Mouse (Mus musculus) megakaryocyte, embryonic 14.5 days (primary cell): Measurements from ENCODE around the gene Nle1.

Experiments
- FLI1 ChIP-seq: IDR thresholded peaks from 2 replicates; pipeline ENCODE4 v1.6.1; 2012; ENCODE audit warnings: low read length, inconsistent platforms, mixed read lengths
- GATA1 ChIP-seq: IDR thresholded peaks from 3 replicates; pipeline ENCODE4 v1.6.1; 2012; ENCODE audit warnings: mixed read lengths, low read length, inconsistent platforms, borderline replicate concordance

- TF ChIP-seq GATA1 = no peak
- no peak for TF ChIP-seq FLI1
Measured at GRCm38 (mm10) chr11:82883180-82883579, 25.0 kb downstream of the Nle1 start.
